Mouse (Mus musculus): ENCODE measurements around the gene Gfpt1.
"Not testable (repeated sequence)": the region's sequence is repeated elsewhere in the genome, so short reads cannot be mapped to it uniquely, and the experiment has no call there.

The Gfpt1 gene

GRCm38 (mm10) chr6:87043131-87043516, 478 bp downstream of the Gfpt1 start:
- no peak for DNase-seq

- DNase-seq, result no peak
Observed at GRCm38 (mm10) chr6:87044895-87045294, 2.2 kb downstream of the Gfpt1 start.

GRCm38 (mm10) chr6:87045507-87045906, 2.9 kb downstream of the Gfpt1 start:
- DNase-seq, result no peak

- DNase-seq, result not testable (repeated sequence)
Observed at GRCm38 (mm10) chr6:87048712-87049111, 6.1 kb downstream of the Gfpt1 start.

GRCm38 (mm10) chr6:87051886-87052425, 9.3 kb downstream of the Gfpt1 start:
- DNase-seq, result no peak

- no peak for DNase-seq
Observed at GRCm38 (mm10) chr6:87054193-87054592, 11.5 kb downstream of the Gfpt1 start.

- no peak for DNase-seq
Observed at GRCm38 (mm10) chr6:87059754-87060153, 17.1 kb downstream of the Gfpt1 start.

GRCm38 (mm10) chr6:87063586-87063985, 20.9 kb downstream of the Gfpt1 start:
- DNase-seq, result no peak

- DNase-seq, result no peak
Observed at GRCm38 (mm10) chr6:87068209-87068608, 25.6 kb downstream of the Gfpt1 start.

GRCm38 (mm10) chr6:87069195-87069900, 26.7 kb downstream of the Gfpt1 start:
- no peak for DNase-seq

GRCm38 (mm10) chr6:87070641-87071040, 28.0 kb downstream of the Gfpt1 start:
- DNase-seq, result no peak

GRCm38 (mm10) chr6:87072759-87073158, 30.1 kb downstream of the Gfpt1 start:
- no peak for DNase-seq

GRCm38 (mm10) chr6:87075092-87075685, 32.5 kb downstream of the Gfpt1 start:
- no peak for DNase-seq

GRCm38 (mm10) chr6:87079457-87079856, 36.8 kb downstream of the Gfpt1 start:
- no peak for DNase-seq

- no peak for DNase-seq
Observed at GRCm38 (mm10) chr6:87085026-87085425, 42.4 kb downstream of the Gfpt1 start.

- DNase-seq, result no peak
Observed at GRCm38 (mm10) chr6:87088356-87088755, 45.7 kb downstream of the Gfpt1 start.

- DNase-seq, result no peak
Observed at GRCm38 (mm10) chr6:87090877-87091276, 48.2 kb downstream of the Gfpt1 start.

GRCm38 (mm10) chr6:87092476-87092875, 49.8 kb downstream of the Gfpt1 start:
- DNase-seq, result no peak

- DNase-seq, result not testable (repeated sequence)
Observed at GRCm38 (mm10) chr6:87093631-87094030, 51.0 kb downstream of the Gfpt1 start.

GRCm38 (mm10) chr6:87099261-87099660, 56.6 kb downstream of the Gfpt1 start:
- no peak for DNase-seq

- DNase-seq, result no peak
Observed at GRCm38 (mm10) chr6:87099671-87100296, 57.1 kb downstream of the Gfpt1 start.

- DNase-seq, result no peak
Observed at GRCm38 (mm10) chr6:87100297-87101020, 57.8 kb downstream of the Gfpt1 start.

- DNase-seq, result peak; percentile 88
Observed at GRCm38 (mm10) chr6:87101281-87101954, 58.8 kb downstream of the Gfpt1 start.
